Mouse (Mus musculus) 416B (cell line): ENCODE data around the gene Clptm1.

Source experiments
- DNase-seq: peaks from one replicate; pipeline ENCODE4 v3.0.0; 2011; ENCODE audit warnings: low read depth

Gene Clptm1

GRCm38 (mm10) chr7:19664955-19665841 is at the start of gene Clptm1:
TSS of gene Clptm1 (minus strand) at chr7:19665033.
- peak; percentile 99 for DNase-seq

- no peak for DNase-seq
These were observed 48.8 kb upstream of the Clptm1 start for GRCm38 (mm10) chr7:19713598-19713997.

DNA sequence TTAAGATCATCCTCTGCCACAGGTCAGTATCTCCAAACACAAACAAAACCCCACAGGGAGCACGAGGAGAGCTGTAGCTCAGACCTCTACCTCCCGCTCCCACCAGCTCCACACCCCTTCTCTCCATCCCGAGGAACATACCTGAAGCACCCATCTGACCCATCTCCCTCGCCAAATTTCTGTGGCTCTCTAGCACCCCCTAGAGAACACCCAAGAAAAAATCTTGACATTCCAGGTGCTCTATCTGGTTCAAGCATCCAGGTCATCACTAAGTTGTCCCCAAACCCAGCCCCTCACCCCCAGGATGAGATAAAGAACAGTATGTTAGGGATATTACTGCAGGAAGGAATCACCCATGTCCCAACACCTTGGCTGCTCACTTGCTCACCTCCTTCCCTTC is 48.4 kb upstream of the Clptm1 start:
- peak; percentile 45 for DNase-seq

- DNase-seq = peak; percentile 61
These were observed 47.6 kb upstream of the Clptm1 start for GRCm38 (mm10) chr7:19712414-19712813.

DNA sequence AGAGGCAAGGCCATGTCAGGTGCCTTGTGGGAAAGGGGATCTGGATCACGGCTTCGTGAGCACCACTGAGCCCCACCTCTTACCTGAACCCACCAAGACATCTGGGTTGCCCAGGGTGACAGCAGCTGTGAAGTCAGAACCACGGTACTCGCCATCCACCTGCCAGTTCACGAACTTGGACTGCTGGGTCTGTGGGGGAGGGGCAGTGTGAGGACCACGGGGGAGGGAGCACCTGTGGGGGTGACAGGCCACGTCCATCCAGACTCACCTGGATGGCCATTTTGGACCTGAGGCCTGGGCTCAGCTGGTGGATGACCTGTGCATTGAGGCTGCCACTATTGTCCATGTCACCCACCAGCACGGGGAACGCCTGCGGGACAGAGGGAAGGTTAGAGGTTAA is 45.8 kb upstream of the Clptm1 start:
- DNase-seq = no peak

DNA sequence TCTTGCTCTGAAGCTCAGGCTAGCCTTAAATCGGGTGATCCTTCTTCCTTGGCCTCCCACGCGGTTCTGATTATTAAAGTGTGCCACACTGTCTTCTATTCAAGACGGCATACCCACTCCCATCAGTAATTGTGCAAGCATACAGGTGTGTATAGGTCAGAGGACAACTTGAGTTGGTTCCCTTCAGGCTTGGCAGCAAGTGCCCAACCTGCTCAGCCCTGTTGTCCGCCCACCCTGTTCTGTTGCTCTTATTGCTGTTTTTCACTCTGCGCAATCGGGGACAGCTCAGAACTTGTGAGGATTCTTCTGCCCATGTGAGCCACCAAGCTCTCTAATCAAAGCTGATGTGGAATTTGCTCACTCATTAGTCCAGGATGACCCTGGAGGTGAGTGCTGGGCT is 40.4 kb upstream of the Clptm1 start:
- DNase-seq = no peak

GRCm38 (mm10) chr7:19704475-19704874 is 39.6 kb upstream of the Clptm1 start:
- DNase-seq = no peak

GRCm38 (mm10) chr7:19702859-19703555 is 38.2 kb upstream of the Clptm1 start:
- no peak for DNase-seq

- DNase-seq = peak; percentile 75
These were observed 36.4 kb upstream of the Clptm1 start for GRCm38 (mm10) chr7:19701069-19701761.

GRCm38 (mm10) chr7:19700299-19701068 is 35.7 kb upstream of the Clptm1 start:
- DNase-seq = no peak

GRCm38 (mm10) chr7:19699827-19700148 is 35.0 kb upstream of the Clptm1 start:
- no peak for DNase-seq

DNA sequence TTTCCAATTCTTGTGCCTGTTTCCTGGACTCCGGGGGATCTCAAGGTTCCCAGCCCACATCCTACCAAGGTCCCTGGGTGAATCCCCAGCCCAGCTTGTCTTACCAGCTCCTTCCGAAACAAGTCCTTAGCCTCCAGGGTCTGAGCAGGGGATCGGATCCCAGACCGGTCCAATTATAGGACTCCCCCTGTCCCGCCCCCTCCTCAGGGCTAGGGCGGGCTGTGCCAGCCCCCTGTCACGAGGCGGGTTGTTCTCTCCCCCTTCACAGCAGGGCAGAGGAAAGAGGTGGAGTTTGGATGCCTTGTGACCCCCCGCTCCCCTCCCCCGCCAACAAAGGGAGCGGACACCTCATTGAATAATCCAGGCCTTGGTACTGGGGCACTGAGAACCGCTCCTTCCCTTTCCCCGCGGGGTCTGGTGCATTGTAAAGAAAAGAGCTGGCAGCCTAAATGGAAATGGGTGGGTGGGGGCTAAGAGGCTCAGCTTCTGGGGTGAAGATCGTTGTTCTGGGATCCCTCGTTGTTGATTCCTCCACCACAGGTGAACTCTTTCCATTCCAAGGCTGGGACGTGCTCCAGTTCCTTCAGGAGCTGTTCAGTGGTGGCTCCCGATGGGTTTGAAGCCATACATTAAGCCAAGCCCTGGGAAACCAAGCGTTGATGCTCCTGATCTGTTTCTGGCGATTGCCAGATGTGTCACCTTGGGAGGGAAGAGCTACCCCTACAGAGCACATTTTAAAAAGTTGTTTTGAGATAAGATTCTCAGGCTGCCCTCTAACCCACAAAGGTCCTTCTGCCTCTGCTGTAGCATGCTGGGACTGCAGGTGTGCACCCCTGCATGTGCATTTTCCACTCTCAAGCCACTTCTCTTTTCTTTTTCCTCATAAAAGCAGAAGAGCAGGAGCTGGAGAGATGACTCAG is 34.3 kb upstream of the Clptm1 start, which contains the start of gene Apoe:
TSS of gene Apoe (minus strand) at position 282 of the 920 bp plus-strand sequence.
- DNase-seq = peak; percentile 49

- no peak for DNase-seq
These were observed 33.4 kb upstream of the Clptm1 start for GRCm38 (mm10) chr7:19697949-19698906.

- DNase-seq = no peak
These were observed 31.6 kb upstream of the Clptm1 start for GRCm38 (mm10) chr7:19696336-19696873.

DNA sequence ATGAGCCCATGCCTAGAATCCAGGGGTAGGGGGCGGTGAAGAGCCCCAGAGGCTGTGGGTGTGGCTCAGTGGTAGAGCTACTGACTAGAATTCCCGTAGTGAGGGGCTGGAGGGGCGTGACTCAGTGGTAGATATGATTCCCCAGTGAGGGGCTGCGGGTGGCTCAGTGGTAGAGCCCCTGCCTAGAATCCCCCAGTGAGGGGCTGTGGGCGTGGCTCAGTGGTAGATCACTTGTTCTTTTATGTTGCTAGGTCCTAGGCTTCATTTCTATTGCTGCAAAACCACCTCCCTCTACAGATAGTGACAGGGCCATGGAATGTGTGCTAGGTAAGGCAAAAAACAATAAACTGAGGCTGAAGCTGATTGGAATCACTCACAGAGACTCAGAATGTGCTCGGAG is 31.0 kb upstream of the Clptm1 start:
- no peak for DNase-seq

- DNase-seq = peak; percentile 86
These were observed 30.4 kb upstream of the Clptm1 start for GRCm38 (mm10) chr7:19695213-19695594.

- peak; percentile 82 for DNase-seq
These were observed 29.7 kb upstream of the Clptm1 start for GRCm38 (mm10) chr7:19694336-19695212.

DNA sequence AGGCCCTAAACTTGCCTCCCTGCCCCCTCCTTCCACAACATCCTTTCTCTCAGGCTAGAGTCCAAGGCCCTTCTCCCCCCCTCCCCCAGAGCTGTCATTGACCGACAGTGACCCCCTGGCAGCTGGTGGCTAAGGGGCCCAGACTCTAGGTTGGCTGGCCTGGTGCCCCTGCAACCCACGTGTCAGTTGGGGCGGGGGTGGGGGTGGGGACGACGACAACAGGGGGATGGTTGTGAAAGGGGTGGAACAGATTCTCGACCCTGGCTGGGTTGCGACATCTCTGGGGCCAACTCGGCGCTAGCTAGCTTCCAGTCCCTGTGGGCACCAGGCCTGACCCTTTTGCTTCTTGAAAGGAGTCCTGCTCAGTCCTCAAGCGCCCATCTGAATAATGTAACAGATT is 28.6 kb upstream of the Clptm1 start:
- peak; percentile 85 for DNase-seq
